Mouse (Mus musculus): ENCODE measurements around the gene Trim25.
A peak's percentile ranks its signal among the peaks of the same experiment; 100 is the strongest.

DNA sequence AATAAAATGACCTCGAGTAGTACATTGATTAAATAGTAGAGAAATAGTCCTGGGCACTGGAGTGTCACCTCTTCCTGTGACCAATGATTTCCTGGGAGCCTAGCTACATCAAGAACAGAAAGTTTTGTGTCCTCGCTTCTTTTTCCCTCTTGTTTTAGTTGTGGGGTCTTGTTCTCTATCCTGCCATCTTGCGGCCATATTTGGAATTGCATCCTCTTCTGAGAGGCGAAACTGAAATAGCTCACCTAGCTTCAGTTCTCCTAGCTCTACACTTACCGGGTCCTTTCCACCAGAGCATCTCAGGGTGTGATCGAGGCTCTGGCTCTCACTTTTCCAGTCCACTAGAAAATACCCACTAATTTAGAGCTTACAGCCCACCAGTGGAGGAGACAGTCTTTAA is 70.1 kb downstream of the Trim25 start:
- 0 out of 2 replicates have a peak, but pooled peaks have one; percentile 30 for TF ChIP-seq CTCF (IDR thresholded peaks at IDR 0.05; ENCODE audit: insufficient read depth, low read length)
- no peak for TF ChIP-seq POLR2A (IDR thresholded peaks at IDR 0.05; ENCODE audit: borderline replicate concordance, extremely low read depth, low read depth, low read length)
